Mouse (Mus musculus) CH12.LX (cell line): ENCODE data around the gene Kif26b. TPM values are rescaled to one million over a fixed set of nuclear protein-coding genes. Genes with fewer than 3 reads are reported as not detected.
A peak's percentile ranks its signal among the peaks of the same experiment; 100 is the strongest.

ENCODE experiments used
- DNase-seq: peaks from one replicate; pipeline ENCODE4 v3.0.0-alpha.2; 2013; ENCODE audit errors: extremely low read depth
- H3K27ac ChIP-seq: 2 replicates; pipeline ENCODE4 v1.5.1; 2012; ENCODE audit warnings: low read depth, mild to moderate bottlenecking, control low read depth, moderate library complexity; ENCODE audit not compliant: insufficient read depth
- H3K27me3 ChIP-seq: replicated peaks from 2 replicates; pipeline ENCODE3; 2012; ENCODE audit warnings: inconsistent platforms
- H3K36me3 ChIP-seq, 2 experiments: replicated peaks in 1 of 2; 2 replicates each; pipeline versions ENCODE3 to v1.6.1; 2012; ENCODE audit warnings: inconsistent platforms in 1 of 2, low read length in 1 of 2, mild to moderate bottlenecking in 1 of 2, mixed read lengths in 1 of 2, moderate library complexity in 1 of 2; ENCODE audit not compliant: control insufficient read depth in 1 of 2, insufficient read depth in 1 of 2
- H3K4me1 ChIP-seq, 2 experiments: 2 replicates each; pipeline ENCODE4 v1.6.1; 2012; ENCODE audit warnings: inconsistent platforms in 1 of 2, moderate library complexity in 1 of 2; ENCODE audit not compliant: insufficient read depth in 2 of 2, control insufficient read depth in 1 of 2
- H3K4me2 ChIP-seq: 2 replicates; pipeline ENCODE4 v1.6.1; 2012; ENCODE audit warnings: low read depth, mild to moderate bottlenecking, control low read depth; ENCODE audit not compliant: poor library complexity, insufficient read depth, severe bottlenecking
- H3K4me3 ChIP-seq, 3 experiments: fragments of 150-350 bp in 1 of 3; sonication (generic) in 1 of 3; replicated peaks in 1 of 3; 2 replicates each; pipeline versions ENCODE3 to v1.5.1; 2011 to 2012; ENCODE audit warnings: low read depth in 2 of 3, low read length in 2 of 3, mild to moderate bottlenecking in 2 of 3, moderate library complexity in 2 of 3, control low read depth in 1 of 3, improper control_type of control experiment in 1 of 3, inconsistent platforms in 1 of 3, mixed read lengths in 1 of 3; ENCODE audit not compliant: poor library complexity in 1 of 3
- H3K79me2 ChIP-seq: replicated peaks from 2 replicates; pipeline ENCODE4 v1.6.1; 2012; ENCODE audit warnings: mild to moderate bottlenecking, moderate library complexity; ENCODE audit not compliant: control insufficient read depth, poor library complexity, insufficient read depth, severe bottlenecking; ENCODE audit errors: extremely low read depth
- H3K9ac ChIP-seq: 2 replicates; pipeline ENCODE4 v1.6.1; 2012; ENCODE audit warnings: low read depth, mild to moderate bottlenecking, control low read depth, moderate library complexity; ENCODE audit not compliant: insufficient read depth
- H3K9me3 ChIP-seq: replicated peaks from 2 replicates; pipeline ENCODE3; 2012; ENCODE audit warnings: low read length, inconsistent platforms, mixed read lengths
- CHD1 ChIP-seq: IDR thresholded peaks from 2 replicates; pipeline ENCODE4 v1.6.1; 2012; ENCODE audit warnings: low read depth, low read length, improper control_type of control experiment, inconsistent platforms
- CHD2 ChIP-seq: IDR thresholded peaks from 2 replicates; pipeline ENCODE4 v1.6.1; 2011; ENCODE audit warnings: low read length, improper control_type of control experiment
- E2F4 ChIP-seq: IDR thresholded peaks from 2 replicates; pipeline ENCODE4 v1.6.1; 2011; ENCODE audit warnings: low read depth, low read length, improper control_type of control experiment; ENCODE audit not compliant: insufficient replicate concordance
- EP300 ChIP-seq: IDR thresholded peaks from 2 replicates; pipeline ENCODE4 v1.6.1; 2011; ENCODE audit warnings: low read length, improper control_type of control experiment
- ETS1 ChIP-seq: conservative IDR thresholded peaks from 2 replicates; pipeline ENCODE4 v1.6.1; 2012; ENCODE audit warnings: low read depth, mild to moderate bottlenecking, inconsistent platforms, low read length, improper control_type of control experiment, moderate library complexity
- GABPA ChIP-seq: IDR thresholded peaks from 2 replicates; pipeline ENCODE4 v1.6.1; 2012; ENCODE audit warnings: low read depth, low read length, improper control_type of control experiment, inconsistent platforms; ENCODE audit not compliant: insufficient replicate concordance
- IRF4 ChIP-seq: IDR thresholded peaks from 2 replicates; pipeline ENCODE4 v1.6.1; 2014; ENCODE audit warnings: low read depth, mild to moderate bottlenecking, inconsistent platforms, low read length, improper control_type of control experiment
- JUN ChIP-seq: IDR thresholded peaks from 2 replicates; pipeline ENCODE4 v1.6.1; 2011; ENCODE audit warnings: low read depth, mild to moderate bottlenecking, low read length, improper control_type of control experiment, moderate library complexity; ENCODE audit not compliant: insufficient read depth
- KAT2A ChIP-seq: IDR thresholded peaks from 2 replicates; pipeline ENCODE4 v1.6.1; 2012; ENCODE audit warnings: low read length, improper control_type of control experiment, inconsistent platforms; ENCODE audit not compliant: insufficient replicate concordance
- MAFK ChIP-seq: IDR thresholded peaks from 2 replicates; pipeline ENCODE4 v1.6.1; 2011; ENCODE audit warnings: low read length, improper control_type of control experiment; ENCODE audit not compliant: insufficient replicate concordance
- MAX ChIP-seq: IDR thresholded peaks from 2 replicates; pipeline ENCODE4 v1.6.1; 2011; ENCODE audit warnings: low read length, improper control_type of control experiment
- MXI1 ChIP-seq: IDR thresholded peaks from 2 replicates; pipeline ENCODE4 v1.6.1; 2011; ENCODE audit warnings: mild to moderate bottlenecking, low read depth, low read length, improper control_type of control experiment
- PAX5 ChIP-seq: IDR thresholded peaks from 2 replicates; pipeline ENCODE4 v1.6.1; 2012; ENCODE audit warnings: low read length, inconsistent platforms, mixed read lengths
- POLR2A ChIP-seq: IDR thresholded peaks from 2 replicates; pipeline ENCODE4 v1.6.1; 2011; ENCODE audit warnings: low read depth, mild to moderate bottlenecking, improper control_type of control experiment, low read length
- POLR2AphosphoS2 ChIP-seq: IDR thresholded peaks from 2 replicates; pipeline ENCODE4 v1.6.1; 2011; ENCODE audit warnings: low read depth, low read length, improper control_type of control experiment
- SMC3 ChIP-seq: IDR thresholded peaks from 2 replicates; pipeline ENCODE4 v1.6.1; 2011; ENCODE audit warnings: low read depth, low read length, improper control_type of control experiment
- TBP ChIP-seq: conservative IDR thresholded peaks from 2 replicates; pipeline ENCODE4 v1.6.1; 2011; ENCODE audit warnings: low read depth, low read length, improper control_type of control experiment
- TCF12 ChIP-seq: IDR thresholded peaks from 2 replicates; pipeline ENCODE4 v1.6.1; 2014; ENCODE audit warnings: low read depth, mild to moderate bottlenecking, inconsistent platforms, low read length, improper control_type of control experiment
- UBTF ChIP-seq: IDR thresholded peaks from 2 replicates; pipeline ENCODE4 v1.6.1; 2012; ENCODE audit warnings: low read depth, mild to moderate bottlenecking, inconsistent platforms, low read length, improper control_type of control experiment, moderate library complexity
- USF1 ChIP-seq: IDR thresholded peaks from 2 replicates; pipeline ENCODE4 v1.6.1; 2014; ENCODE audit warnings: low read depth, mild to moderate bottlenecking, inconsistent platforms, low read length, improper control_type of control experiment
- USF2 ChIP-seq: conservative IDR thresholded peaks from 2 replicates; pipeline ENCODE4 v1.6.1; 2011; ENCODE audit warnings: low read depth, low read length, improper control_type of control experiment
- ZC3H11A ChIP-seq: IDR thresholded peaks from 2 replicates; pipeline ENCODE4 v1.6.1; 2012; ENCODE audit warnings: low read depth, mild to moderate bottlenecking, inconsistent platforms, low read length, improper control_type of control experiment
- ZNF384 ChIP-seq: IDR thresholded peaks from 2 replicates; pipeline ENCODE4 v1.6.1; 2012; ENCODE audit warnings: low read depth, low read length, improper control_type of control experiment, inconsistent platforms
- dilution Hi-C: fragments of 300-500 bp; cut with MboI; formaldehyde crosslinking; loops from 2 replicates; pipeline ENCODE4 v1.14.3; 2020; ENCODE audit warnings: low sequenced_read_pairs; ENCODE audit not compliant: extremely low pct_unique_long_range_greater_than_20kb, extremely low pct_ligation_motif_present
- in situ Hi-C: fragments of 300-500 bp; cut with MboI; formaldehyde crosslinking; loops from 3 replicates; pipeline ENCODE4 v1.14.3; 2019; ENCODE audit warnings: low sequenced_read_pairs, low pct_ligation_motif_present, low pct_unique_long_range_greater_than_20kb, mixed read lengths
- polyA plus RNA-seq: library from polyadenylated mRNA; unstranded; fragments of >175 nt; gene quantifications from 2 replicates; pipeline ENCODE4 v1.2.1, GENCODE M21; 2012; ENCODE audit warnings: low read depth; ENCODE audit not compliant: insufficient read length
- total RNA-seq, 2 experiments: library from RNA; depleted of rRNA; stranded (reverse); fragments of 300-350 nt in 1 of 2; fragments of >200 nt in 1 of 2; gene quantifications; 2 replicates each; pipeline ENCODE4 v1.2.3; 2012 to 2014

Gene Kif26b
- total and polyA plus RNA-seq, 3 experiments, result 0.09 TPM; not detected in 2

DNA sequence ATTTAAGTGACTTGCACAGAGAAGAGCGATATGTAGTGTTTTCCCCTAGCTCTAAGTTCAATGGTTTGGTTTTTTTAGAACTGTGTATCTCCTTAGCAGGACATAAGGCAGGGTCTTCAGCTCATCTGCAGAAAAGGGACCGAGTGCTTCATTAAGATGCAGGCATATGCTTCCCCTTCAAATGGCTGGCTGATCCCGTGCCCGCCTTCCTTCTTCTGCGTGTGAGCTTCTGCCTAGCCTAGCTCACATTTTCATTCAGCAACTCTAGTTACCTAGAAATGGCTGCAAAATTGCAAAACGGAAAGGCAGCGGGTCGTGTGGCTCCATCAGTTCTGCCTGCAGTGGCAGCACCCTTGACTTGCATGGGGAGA is 332.5 kb downstream of the Kif26b start:
- Histone ChIP-seq H3K27ac (no peak overlapping the region), H3K79me2 (no peaks in the 10 kb centered on the region), H3K4me3 (no peak overlapping the region), H3K9me3 (no peaks in the 10 kb centered on the region), H3K36me3 (no peaks in the 10 kb centered on the region), H3K27me3 (no peaks in the 10 kb centered on the region), H3K4me2 (no peak overlapping the region), H3K4me1 (no peaks in the 10 kb centered on the region), H3K9ac (no peak overlapping the region)
- TF ChIP-seq JUN (no peak), E2F4 (no peak), PAX5 (no peak), IRF4 (no peak), MXI1 (no peak), TBP (no peak), MAX (no peak), GABPA (no peak), USF2 (no peak), USF1 (no peak), KAT2A (no peak), ETS1 (no peak), CHD2 (no peak), POLR2A (no peak), TCF12 (no peak), SMC3 (no peak), POLR2AphosphoS2 (no peak), ZNF384 (no peak), ZC3H11A (no peak), EP300 (no peak)
- dilution Hi-C loops (no loop called here), in situ Hi-C loops (no loop called here)
- no peak for DNase-seq

DNA sequence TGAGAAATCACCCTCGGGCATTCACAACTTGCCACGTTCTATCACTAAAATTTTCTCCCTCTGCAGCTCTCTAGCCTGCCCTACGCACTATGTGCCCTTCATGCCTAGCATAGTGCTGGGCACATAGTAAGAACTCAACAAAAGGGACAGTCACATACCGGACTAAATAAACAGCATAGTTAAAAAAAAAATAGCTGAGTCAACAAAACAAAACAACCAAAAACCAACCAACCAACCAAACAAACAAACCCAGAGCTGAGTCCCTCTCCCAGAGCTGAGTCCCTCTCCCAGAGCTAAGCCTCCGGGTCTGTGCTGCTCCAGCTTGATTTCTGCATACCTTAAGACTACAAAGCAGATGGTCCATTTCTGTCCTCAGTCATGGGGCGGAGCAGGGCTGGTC is 334.8 kb downstream of the Kif26b start:
- Histone ChIP-seq H3K79me2 (no peaks in the 10 kb centered on the region), H3K4me1 (no peaks in the 10 kb centered on the region), H3K27ac (no peak overlapping the region), H3K4me2 (no peak overlapping the region), H3K4me3 (no peak overlapping the region), H3K9ac (no peak overlapping the region), H3K27me3 (no peaks in the 10 kb centered on the region), H3K9me3 (no peaks in the 10 kb centered on the region), H3K36me3 (no peaks in the 10 kb centered on the region)
- TF ChIP-seq CHD1, result no peak
- peak; percentile 78 for TF ChIP-seq MAFK
- TF ChIP-seq ZC3H11A, result no peak
- TF ChIP-seq UBTF, result no peak
- no peak for TF ChIP-seq MXI1
- DNase-seq, result no peak
- in situ Hi-C loops, result no loop called here
- dilution Hi-C loops, result no loop called here
